Mouse (Mus musculus) CD4-positive helper T cell, adult 2 months (primary cell): ENCODE results near the gene Xaf1.
"Not testable (repeated sequence)": the region's sequence is repeated elsewhere in the genome, so short reads cannot be mapped to it uniquely, and the experiment has no call there.

Source experiments
- DNase-seq: peaks from one replicate; pipeline ENCODE4 v3.0.0-alpha.2; 2012; ENCODE audit warnings: low read depth, missing footprints, low spot score

Gene Xaf1

GRCm38 (mm10) chr11:72311355-72312001 lies 10.0 kb downstream of the Xaf1 start:
- DNase-seq = no peak

GRCm38 (mm10) chr11:72314151-72314895 lies 12.9 kb downstream of the Xaf1 start, which contains the start of gene Fbxo39:
Fbxo39 (plus strand) TSS chr11:72314444.
- no peak for DNase-seq

GRCm38 (mm10) chr11:72318026-72318425 lies 16.6 kb downstream of the Xaf1 start:
- DNase-seq = no peak

- peak; percentile 26 for DNase-seq
Measured at GRCm38 (mm10) chr11:72324431-72324830, 23.0 kb downstream of the Xaf1 start.

GRCm38 (mm10) chr11:72325701-72326100 lies 24.3 kb downstream of the Xaf1 start:
- no peak for DNase-seq

GRCm38 (mm10) chr11:72332951-72333667 lies 31.7 kb downstream of the Xaf1 start:
- DNase-seq = no peak

- no peak for DNase-seq
Measured at GRCm38 (mm10) chr11:72334653-72335052, 33.2 kb downstream of the Xaf1 start.

GRCm38 (mm10) chr11:72336726-72337125 lies 35.3 kb downstream of the Xaf1 start:
- DNase-seq = no peak

GRCm38 (mm10) chr11:72338437-72338871 lies 37.0 kb downstream of the Xaf1 start:
- DNase-seq = no peak

GRCm38 (mm10) chr11:72339716-72340115 lies 38.3 kb downstream of the Xaf1 start:
- DNase-seq = no peak

GRCm38 (mm10) chr11:72342549-72343237 lies 41.3 kb downstream of the Xaf1 start:
- peak; percentile 34 for DNase-seq

GRCm38 (mm10) chr11:72343238-72343625 lies 41.8 kb downstream of the Xaf1 start:
- not testable (repeated sequence) for DNase-seq

GRCm38 (mm10) chr11:72343904-72344303 lies 42.5 kb downstream of the Xaf1 start:
- peak; percentile 12 for DNase-seq

GRCm38 (mm10) chr11:72344486-72344885 lies 43.1 kb downstream of the Xaf1 start:
- no peak for DNase-seq

GRCm38 (mm10) chr11:72348563-72348962 lies 47.1 kb downstream of the Xaf1 start:
- no peak for DNase-seq

- DNase-seq = no peak
Measured at GRCm38 (mm10) chr11:72349016-72349415, 47.6 kb downstream of the Xaf1 start.

GRCm38 (mm10) chr11:72349652-72350051 lies 48.2 kb downstream of the Xaf1 start:
- DNase-seq = no peak

- DNase-seq = no peak
Measured at GRCm38 (mm10) chr11:72352272-72352671, 50.8 kb downstream of the Xaf1 start.

GRCm38 (mm10) chr11:72353186-72353585 lies 51.8 kb downstream of the Xaf1 start:
- no peak for DNase-seq

- DNase-seq = peak; percentile 37
Measured at GRCm38 (mm10) chr11:72354971-72355728, 53.7 kb downstream of the Xaf1 start.
